ENCODE assay signal across 14 mouse cellular contexts in genomic region chr9:50865803-50866202, GRCm38 (mm10). TPM values are rescaled to one million over a fixed set of nuclear protein-coding genes. Genes with fewer than 3 reads are reported as not detected.
DNase-seq lines count a peak whose midpoint lies in the region; ATAC-seq and TF ChIP-seq lines count a peak whose summit lies in the region.
"Had no signal": no experiment of that assay in that cellular context is flagged by ENCODE, and none has a peak within 500 bp of the region (broad histone marks: within the 10 kb centered on the region; RNA-seq: fewer than 3 reads in every experiment).

No protein-coding gene starts in this region.

- H3K9ac ChIP-seq in heart, embryonic 11.5 days (ENCODE audit: low read depth, low read length), result no peak overlapping the region
- no peak overlapping the region for H3K9ac ChIP-seq in lung, postnatal 0 days (replicated peaks; ENCODE audit: low read depth)
- no peak overlapping the region for H3K9ac ChIP-seq in neural tube, embryonic 15.5 days (replicated peaks)
- H3K9ac ChIP-seq: limb, embryonic 15.5 days; midbrain, embryonic 12.5 days had no signal

- ATAC-seq in heart, embryonic 11.5 days (replicated peaks; ENCODE audit: insufficient number of reproducible peaks, low FRiP score, low TSS enrichment), result no peak
- ATAC-seq in lung, postnatal 0 days, result peak; percentile 19; the same call in 1 of the 2 replicates
- ATAC-seq in megakaryocyte-erythroid progenitor cell, adult 5-6 weeks (replicated peaks; ENCODE audit: low FRiP score, low TSS enrichment, poor library complexity, severe bottlenecking), result peak; percentile 48; the same call in 1 of the 2 replicates
- no peak for ATAC-seq in neural tube, embryonic 15.5 days (ENCODE audit: low FRiP score)
- ATAC-seq: hindbrain, embryonic 16.5 days had no signal

- no peaks in the 10 kb centered on the region for H3K27me3 ChIP-seq in heart, embryonic 11.5 days (ENCODE audit: control insufficient read depth, insufficient read depth, low read length)
- H3K27me3 ChIP-seq in lung, postnatal 0 days (replicated peaks; ENCODE audit: insufficient read depth, low read length), result no peaks in the 10 kb centered on the region
- H3K27me3 ChIP-seq in neural tube, embryonic 15.5 days (replicated peaks), result no peaks in the 10 kb centered on the region
- H3K27me3 ChIP-seq: limb, embryonic 15.5 days; midbrain, embryonic 12.5 days had no signal

- TF ChIP-seq CTCF in lung, postnatal 0 days (IDR thresholded peaks at IDR 0.05), result no peak

- no peak overlapping the region for H3K4me3 ChIP-seq in heart, embryonic 11.5 days (ENCODE audit: low read depth, low read length)
- no peak overlapping the region for H3K4me3 ChIP-seq in lung, postnatal 0 days (ENCODE audit: low read depth, low read length)
- H3K4me3 ChIP-seq in neural tube, embryonic 15.5 days (replicated peaks), result no peak overlapping the region
- H3K4me3 ChIP-seq: limb, embryonic 15.5 days; midbrain, embryonic 12.5 days had no signal

- no peak overlapping the region for H3K4me2 ChIP-seq in heart, embryonic 11.5 days
- H3K4me2 ChIP-seq in lung, postnatal 0 days (replicated peaks; ENCODE audit: low read depth, low read length), result no peak overlapping the region
- H3K4me2 ChIP-seq in neural tube, embryonic 15.5 days, result no peak overlapping the region
- H3K4me2 ChIP-seq: limb, embryonic 15.5 days; midbrain, embryonic 12.5 days had no signal

- peaks cover 3% of the 10 kb centered on the region for H3K4me1 ChIP-seq in heart, embryonic 11.5 days (ENCODE audit: control insufficient read depth, insufficient read depth, low read length)
- no peaks in the 10 kb centered on the region for H3K4me1 ChIP-seq in lung, postnatal 0 days (ENCODE audit: insufficient read depth, low read depth, low read length)
- no peaks in the 10 kb centered on the region for H3K4me1 ChIP-seq in neural tube, embryonic 15.5 days
- H3K4me1 ChIP-seq: limb, embryonic 15.5 days; midbrain, embryonic 12.5 days had no signal

- peak; percentile 92 for DNase-seq in heart, adult 11 months
- DNase-seq in lung, postnatal 0 days (ENCODE audit: low spot score), result peak; percentile 26
- no peak for DNase-seq in lung, postnatal 10 days
- DNase-seq in thymus, postnatal 36 days, result peak; percentile 39 to 58
- no peak for DNase-seq in gastrocnemius, postnatal 10 days
- DNase-seq: cerebellum, adult 11 months; gastrocnemius, postnatal 25 days; right cerebral cortex, postnatal 4 days had no signal

- TF ChIP-seq EP300 in lung, postnatal 0 days (IDR thresholded peaks at IDR 0.05), result no peak

- H3K27ac ChIP-seq in heart, embryonic 11.5 days (ENCODE audit: low read depth, low read length), result no peak overlapping the region
- no peak overlapping the region for H3K27ac ChIP-seq in lung, postnatal 0 days (ENCODE audit: low read length)
- no peak overlapping the region for H3K27ac ChIP-seq in neural tube, embryonic 15.5 days (replicated peaks)
- H3K27ac ChIP-seq: limb, embryonic 15.5 days; midbrain, embryonic 12.5 days had no signal

- peaks cover 27% of the 10 kb centered on the region for H3K36me3 ChIP-seq in heart, embryonic 11.5 days (ENCODE audit: control insufficient read depth, insufficient read depth, low read length)
- H3K36me3 ChIP-seq in lung, postnatal 0 days (ENCODE audit: insufficient read depth, low read length), result peaks cover 23% of the 10 kb centered on the region
- H3K36me3 ChIP-seq in neural tube, embryonic 15.5 days, result peaks cover 82% of the 10 kb centered on the region

- WGBS in heart, embryonic 11.5 days (ENCODE audit: insufficient replicate concordance), result 70% methylated on average over 8 of the region's 8 CpGs
- WGBS in lung, postnatal 0 days, result 70% methylated on average over 8 of the region's 8 CpGs
- 88% methylated on average over 8 of the region's 8 CpGs for WGBS in neural tube, embryonic 15.5 days

- no peaks in the 10 kb centered on the region for H3K9me3 ChIP-seq in heart, embryonic 11.5 days (replicated peaks; ENCODE audit: control insufficient read depth, low read length)
- no peaks in the 10 kb centered on the region for H3K9me3 ChIP-seq in lung, postnatal 0 days (ENCODE audit: low read length)
- H3K9me3 ChIP-seq in neural tube, embryonic 15.5 days (replicated peaks), result no peaks in the 10 kb centered on the region
- H3K9me3 ChIP-seq: limb, embryonic 15.5 days; midbrain, embryonic 12.5 days had no signal

RNA-seq across cellular contexts. Expression of gene Ppp2r1b, which starts 20.7 kb away (rescaled TPM):
- 63.1 and 66.9 TPM in 2 replicates for polyA plus RNA-seq in heart, embryonic 11.5 days (2014; fragmentation: Nextera tagmentation; extraction: Ambion mirVana)
- polyA plus RNA-seq in lung, postnatal 0 days (2015; fragmentation: Nextera tagmentation; extraction: Ambion mirVana), result 26.0 and 28.4 TPM in 2 replicates
- total RNA-seq in megakaryocyte-erythroid progenitor cell, adult 5-6 weeks (2014; fragmentation: Nextera tagmentation), result 89.1 and 93.7 TPM in 2 replicates
- 88.2 and 109 TPM in 2 replicates for total RNA-seq in megakaryocyte-erythroid progenitor cell, adult 5-6 weeks (2017)
- 10 to 100 TPM in 1 of 2 experiments, 1 to 10 TPM in 1; 7.0 to 10.3 TPM for total RNA-seq in gastrocnemius, postnatal 10 days (2021)
- 43.8 and 50.8 TPM in 2 replicates for polyA plus RNA-seq in neural tube, embryonic 15.5 days (2015; fragmentation: Nextera tagmentation; extraction: Ambion mirVana)

Comparison
In these comparisons a context has a peak if more than half of its experiments do, and no peak if none do; other contexts are left out.
1. DNase-seq: peak in heart, adult 11 months (single experiment), lung, postnatal 0 days (single experiment) and thymus, postnatal 36 days (2 of 2); none in lung, postnatal 10 days (single experiment) and gastrocnemius, postnatal 10 days (single experiment).
2. ATAC-seq: peak in lung, postnatal 0 days (single experiment) and megakaryocyte-erythroid progenitor cell, adult 5-6 weeks (single experiment); none in heart, embryonic 11.5 days (single experiment) and neural tube, embryonic 15.5 days (single experiment).